Mouse (Mus musculus): ENCODE data around the gene Efhd1.

GRCm38 (mm10) chr1:87309621-87310020 is 45.5 kb downstream of the Efhd1 start:
- TF ChIP-seq CTCF (conservative IDR thresholded peaks at IDR 0.05; ENCODE audit: low read length) (no peak), POU5F1 (IDR thresholded peaks at IDR 0.05; ENCODE audit: borderline replicate concordance, low read length) (no peak)

Data from E14TG2a.4 (cell line).